Mouse (Mus musculus) thymus, adult 2 months (tissue): ENCODE measurements around the gene Eif3b.

ENCODE experiments used
- CTCF ChIP-seq: fragments of 200-500 bp; IDR thresholded peaks from 2 replicates; pipeline ENCODE4 v1.5.1; 2012; ENCODE audit warnings: mild to moderate bottlenecking, control low read depth, low read length, moderate library complexity, borderline replicate concordance; ENCODE audit not compliant: control insufficient read depth, poor library complexity, insufficient read depth; ENCODE audit errors: extremely low read depth
- POLR2A ChIP-seq: fragments of 200-500 bp; IDR thresholded peaks from 2 replicates; pipeline ENCODE4 v1.6.1; 2012; ENCODE audit warnings: mild to moderate bottlenecking, low read length, control low read depth, moderate library complexity; ENCODE audit not compliant: control insufficient read depth, poor library complexity, insufficient read depth; ENCODE audit errors: extremely low read depth

DNA sequence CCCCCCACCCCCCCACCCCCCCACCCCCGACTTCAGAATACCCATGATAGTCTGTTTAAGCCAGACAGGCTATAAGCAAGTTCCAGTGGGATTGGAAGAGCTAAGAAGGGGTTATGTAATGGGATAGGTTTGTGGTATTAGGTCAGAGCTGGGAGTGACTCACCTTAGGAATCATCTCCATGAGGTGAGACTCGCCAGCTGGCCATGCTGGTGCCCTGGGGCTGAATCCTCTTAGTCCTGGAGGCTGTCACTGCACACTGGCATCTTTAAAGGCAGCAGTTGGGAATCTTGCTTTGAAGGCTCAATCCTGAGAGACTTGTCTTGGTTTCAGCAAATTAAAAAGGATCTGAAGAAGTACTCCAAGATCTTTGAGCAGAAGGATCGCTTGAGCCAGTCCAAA is 22.3 kb downstream of the Eif3b start:
- TF ChIP-seq POLR2A (no peak), CTCF (no peak)
